Mouse (Mus musculus) lung, postnatal 0 days (tissue): ENCODE measurements at regions not wholly inside any gene's neighbourhood (a gene's known extent, or its start where the extent isn't known, plus 50 kb on each side); places are given as distances from the start of the nearest gene placed in this dataset.
A peak's percentile ranks its signal among the peaks of the same experiment; 100 is the strongest.

Source experiments
- ATAC-seq: fragments of 200-750 bp; cut with Nextera tagmentation; 2 replicates; pipeline ENCODE4 v1.8.0; 2017; ENCODE audit warnings: moderate library complexity
- DNase-seq: peaks from one replicate; pipeline ENCODE4 v3.0.0-alpha.2; 2016; ENCODE audit warnings: low spot score
- H3K27ac ChIP-seq: fragments of 300-500 bp; sonication (generic); 2 replicates; pipeline ENCODE4 v1.5.1; 2014; ENCODE audit warnings: antibody characterized with exemption, mild to moderate bottlenecking, low read length, mixed read lengths
- H3K27me3 ChIP-seq: fragments of 300-500 bp; sonication (generic); replicated peaks from 2 replicates; pipeline ENCODE4 v1.6.1; 2014; ENCODE audit warnings: low read length, mixed read lengths; ENCODE audit not compliant: insufficient read depth
- H3K36me3 ChIP-seq: fragments of 300-500 bp; sonication (generic); 2 replicates; pipeline ENCODE4 v1.6.1; 2014; ENCODE audit warnings: low read length, mixed read lengths; ENCODE audit not compliant: insufficient read depth
- H3K4me1 ChIP-seq: fragments of 300-500 bp; sonication (generic); 2 replicates; pipeline ENCODE4 v1.6.1; 2014; ENCODE audit warnings: antibody characterized with exemption, low read depth, low read length, mixed read lengths; ENCODE audit not compliant: insufficient read depth
- H3K4me2 ChIP-seq: fragments of 300-500 bp; sonication (generic); replicated peaks from 2 replicates; pipeline ENCODE4 v1.6.1; 2014; ENCODE audit warnings: low read depth, mild to moderate bottlenecking, low read length, moderate library complexity, mixed read lengths
- H3K4me3 ChIP-seq: fragments of 300-500 bp; sonication (generic); 2 replicates; pipeline ENCODE4 v1.5.1; 2014; ENCODE audit warnings: low read depth, low read length
- H3K9ac ChIP-seq: fragments of 300-500 bp; sonication (generic); replicated peaks from 2 replicates; pipeline ENCODE4 v1.6.1; 2014; ENCODE audit warnings: low read depth, mild to moderate bottlenecking
- H3K9me3 ChIP-seq: fragments of 300-500 bp; sonication (generic); 2 replicates; pipeline ENCODE4 v1.6.1; 2016; ENCODE audit warnings: low read length, mixed read lengths
- CTCF ChIP-seq: IDR thresholded peaks from 2 replicates; pipeline ENCODE4 v1.5.1; 2016; ENCODE audit warnings: antibody characterized with exemption, mild to moderate bottlenecking
- EP300 ChIP-seq: IDR thresholded peaks from 2 replicates; pipeline ENCODE4 v1.6.1; 2016; ENCODE audit warnings: antibody characterized with exemption, mild to moderate bottlenecking, control low read depth
- WGBS: fragments of 180-500 bp; shearing (Covaris S2); extraction: QIAGEN DNeasy Blood & Tissue Kit; methylation state at CpG from one replicate; pipeline ENCODE4 v1.1.7; 2014; 5-methylcytosine and 5-hydroxymethylcytosine counted together

GRCm38 (mm10) chr2:160440236-160440635 is 73.4 kb upstream of the Mafb start:
- 92% methylated on average over 9 of the region's 9 CpGs for WGBS
- H3K4me2 ChIP-seq = no peak overlapping the region
- H3K27ac ChIP-seq = no peak overlapping the region
- no peak for ATAC-seq
- H3K9me3 ChIP-seq = no peaks in the 10 kb centered on the region
- no peaks in the 10 kb centered on the region for H3K36me3 ChIP-seq
- no peak for DNase-seq
- TF ChIP-seq CTCF = no peak
- no peak for TF ChIP-seq EP300
- no peak overlapping the region for H3K9ac ChIP-seq
- H3K4me3 ChIP-seq = no peak overlapping the region
- no peaks in the 10 kb centered on the region for H3K4me1 ChIP-seq
- no peaks in the 10 kb centered on the region for H3K27me3 ChIP-seq

GRCm38 (mm10) chr2:160451057-160451456 is 84.2 kb upstream of the Mafb start:
- Histone ChIP-seq H3K4me2 (peak overlapping the region; percentile 60), H3K4me3 (peak overlapping the region; percentile 25; the same call in 1 of the 2 replicates), H3K9me3 (no peaks in the 10 kb centered on the region), H3K9ac (no peak overlapping the region), H3K27me3 (no peaks in the 10 kb centered on the region), H3K27ac (no peak overlapping the region), H3K36me3 (no peaks in the 10 kb centered on the region), H3K4me1 (no peaks in the 10 kb centered on the region; the same call in 1 of the 2 replicates)
- no peak for TF ChIP-seq EP300
- WGBS = 19% methylated on average over 8 of the region's 8 CpGs
- ATAC-seq (no peak; the same call in 1 of the 2 replicates), DNase-seq (no peak)

- Histone ChIP-seq H3K4me1 (no peaks in the 10 kb centered on the region; the same call in 1 of the 2 replicates), H3K4me2 (peak overlapping the region; percentile 60), H3K27me3 (no peaks in the 10 kb centered on the region), H3K9me3 (no peaks in the 10 kb centered on the region), H3K4me3 (peak overlapping the region; percentile 25), H3K36me3 (no peaks in the 10 kb centered on the region), H3K9ac (no peak overlapping the region), H3K27ac (no peak overlapping the region)
- ATAC-seq (peak; percentile 92), DNase-seq (peak; percentile 87)
- no peak for TF ChIP-seq EP300
- no peak for TF ChIP-seq CTCF
- WGBS = 0% methylated on average over 19 of the region's 21 CpGs
These were observed 84.8 kb upstream of the Mafb start for GRCm38 (mm10) chr2:160451481-160452238.

GRCm38 (mm10) chr2:160452239-160452530 is 85.3 kb upstream of the Mafb start:
- 28% methylated on average over 6 of the region's 6 CpGs for WGBS
- no peaks in the 10 kb centered on the region for H3K27me3 ChIP-seq
- H3K9me3 ChIP-seq = no peaks in the 10 kb centered on the region
- no peak overlapping the region for H3K9ac ChIP-seq
- H3K27ac ChIP-seq = no peak overlapping the region
- TF ChIP-seq CTCF (no peak), EP300 (no peak)
- no peaks in the 10 kb centered on the region for H3K36me3 ChIP-seq
- H3K4me3 ChIP-seq = no peak overlapping the region
- H3K4me1 ChIP-seq = no peaks in the 10 kb centered on the region; the same call in 1 of the 2 replicates
- no peak for DNase-seq
- peak overlapping the region; percentile 60 for H3K4me2 ChIP-seq
- ATAC-seq = no peak

- no peak for DNase-seq
- H3K4me3 ChIP-seq = no peak overlapping the region
- no peak for TF ChIP-seq EP300
- no peak for TF ChIP-seq CTCF
- H3K9me3 ChIP-seq = no peaks in the 10 kb centered on the region
- H3K4me2 ChIP-seq = no peak overlapping the region
- whole genome bisulfite sequencing = 91% methylated on average over 6 of the region's 6 CpGs
- no peaks in the 10 kb centered on the region; the same call in 1 of the 2 replicates for H3K4me1 ChIP-seq
- H3K36me3 ChIP-seq = no peaks in the 10 kb centered on the region
- H3K9ac ChIP-seq = no peak overlapping the region
- no peak for ATAC-seq
- H3K27me3 ChIP-seq = no peaks in the 10 kb centered on the region
- H3K27ac ChIP-seq = no peak overlapping the region
These were observed 85.9 kb upstream of the Mafb start for GRCm38 (mm10) chr2:160452730-160453129.

- no peaks in the 10 kb centered on the region for H3K27me3 ChIP-seq
- H3K4me3 ChIP-seq = no peak overlapping the region
- H3K9ac ChIP-seq = no peak overlapping the region
- H3K4me1 ChIP-seq = no peaks in the 10 kb centered on the region; the same call in 1 of the 2 replicates
- ATAC-seq (0 out of 2 replicates have a peak, but pooled peaks have one; percentile 11), DNase-seq (peak; percentile 11)
- H3K27ac ChIP-seq = no peak overlapping the region
- H3K36me3 ChIP-seq = no peaks in the 10 kb centered on the region
- no peaks in the 10 kb centered on the region for H3K9me3 ChIP-seq
- 46% methylated on average over 10 of the region's 10 CpGs for WGBS
- no peak for TF ChIP-seq CTCF
- no peak for TF ChIP-seq EP300
- no peak overlapping the region for H3K4me2 ChIP-seq
These were observed 88.8 kb upstream of the Mafb start for GRCm38 (mm10) chr2:160455617-160456016.
